Comparison of ENCODE assay signal across 23 mouse cellular contexts in the genomic region with DNA sequence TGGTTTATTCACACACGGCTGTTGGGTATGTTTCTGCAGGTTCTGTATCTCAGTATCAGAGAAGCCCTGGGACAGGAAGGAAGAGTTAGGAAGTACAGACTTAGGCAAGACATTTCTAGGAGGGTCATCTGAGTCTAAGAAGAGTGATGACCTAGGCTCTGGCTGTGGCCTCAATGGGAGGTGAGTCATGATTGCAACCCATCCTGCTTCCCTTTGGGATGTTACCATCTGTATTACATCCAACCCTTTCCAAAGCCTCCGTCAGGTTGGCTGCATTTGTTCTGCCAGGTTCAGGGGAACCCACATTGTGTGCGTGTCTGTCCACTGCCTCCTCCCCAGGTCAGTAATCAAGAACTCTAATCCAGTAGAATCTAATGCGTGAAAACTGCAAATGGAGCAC. TPM values are rescaled to one million over a fixed set of nuclear protein-coding genes. Genes with fewer than 3 reads are reported as not detected.
"Had no signal": no experiment of that assay in that cellular context is flagged by ENCODE, and none has a peak within 500 bp of the region (broad histone marks: within the 10 kb centered on the region; RNA-seq: fewer than 3 reads in every experiment).

No protein-coding gene starts in this region.

- H3K4me3 ChIP-seq: limb, embryonic 12.5 days; midbrain, embryonic 13.5 days; myocyte; neural tube, embryonic 15.5 days had no signal

- H3K27ac ChIP-seq: limb, embryonic 12.5 days; liver, embryonic 14.5 days; midbrain, embryonic 13.5 days; neural tube, embryonic 15.5 days had no signal

- H3K27me3 ChIP-seq: limb, embryonic 12.5 days; midbrain, embryonic 13.5 days; neural tube, embryonic 15.5 days had no signal

- H3K9me3 ChIP-seq: limb, embryonic 12.5 days; midbrain, embryonic 13.5 days; neural tube, embryonic 15.5 days had no signal

- H3K4me2 ChIP-seq: limb, embryonic 12.5 days; midbrain, embryonic 13.5 days; neural tube, embryonic 15.5 days had no signal

- H3K4me1 ChIP-seq: limb, embryonic 12.5 days; midbrain, embryonic 13.5 days; neural tube, embryonic 15.5 days had no signal

- H3K36me3 ChIP-seq: limb, embryonic 12.5 days; midbrain, embryonic 13.5 days; neural tube, embryonic 15.5 days had no signal

- DNase-seq: kidney, adult 8-10 months; kidney, postnatal 25 days; liver; lung, adult 2 months; lung, postnatal 36 days; spleen, adult 18-20 months; thymus, adult 2 months; thymus, postnatal 25 days had no signal

- H3K9ac ChIP-seq: limb, embryonic 12.5 days; liver, embryonic 14.5 days; midbrain, embryonic 13.5 days; neural tube, embryonic 15.5 days had no signal

- ATAC-seq: lung, postnatal 0 days; midbrain, embryonic 13.5 days had no signal

RNA-seq across cellular contexts. Expression of a gene that starts 40.7 kb away (rescaled TPM):
- total RNA-seq: layer of hippocampus, postnatal 10 days; left cerebral cortex, postnatal 36 days; megakaryocyte-erythroid progenitor cell, adult 5-6 weeks; midbrain, postnatal 0 days had no signal
- polyA plus RNA-seq: kidney, embryonic 16.5 days; limb, embryonic 12.5 days; liver, embryonic 14.5 days; lung, adult 2 months; lung, postnatal 0 days; midbrain, embryonic 13.5 days; midbrain, postnatal 0 days; myocyte; neural tube, embryonic 11.5 days; neural tube, embryonic 15.5 days; stomach, embryonic 14.5 days; testis, adult 2 months; thymus, adult 2 months; urinary bladder, adult 2 months had no signal

RNA-seq across cellular contexts. Expression of a gene that starts 44.5 kb away (rescaled TPM):
- total RNA-seq: left cerebral cortex, postnatal 36 days had no signal
- polyA plus RNA-seq: limb, embryonic 12.5 days; myocyte; stomach, embryonic 14.5 days; testis, adult 2 months had no signal

RNA-seq across cellular contexts. Expression of a gene that starts 57.7 kb away (rescaled TPM):
- total RNA-seq: layer of hippocampus, postnatal 10 days; left cerebral cortex, postnatal 36 days; midbrain, postnatal 0 days had no signal
- polyA plus RNA-seq: midbrain, embryonic 13.5 days; midbrain, postnatal 0 days; myocyte; testis, adult 2 months had no signal
